Mouse (Mus musculus) liver, postnatal 0 days (tissue): ENCODE measurements around the gene Dnajc27.

Experiments
- CTCF ChIP-seq: sonication (generic); IDR thresholded peaks from 2 replicates; pipeline ENCODE4 v1.5.1; 2016; ENCODE audit warnings: antibody characterized with exemption, low read depth
- EP300 ChIP-seq: IDR thresholded peaks from 2 replicates; pipeline ENCODE4 v1.6.1; 2016; ENCODE audit warnings: antibody characterized with exemption, low read depth, mild to moderate bottlenecking

DNA sequence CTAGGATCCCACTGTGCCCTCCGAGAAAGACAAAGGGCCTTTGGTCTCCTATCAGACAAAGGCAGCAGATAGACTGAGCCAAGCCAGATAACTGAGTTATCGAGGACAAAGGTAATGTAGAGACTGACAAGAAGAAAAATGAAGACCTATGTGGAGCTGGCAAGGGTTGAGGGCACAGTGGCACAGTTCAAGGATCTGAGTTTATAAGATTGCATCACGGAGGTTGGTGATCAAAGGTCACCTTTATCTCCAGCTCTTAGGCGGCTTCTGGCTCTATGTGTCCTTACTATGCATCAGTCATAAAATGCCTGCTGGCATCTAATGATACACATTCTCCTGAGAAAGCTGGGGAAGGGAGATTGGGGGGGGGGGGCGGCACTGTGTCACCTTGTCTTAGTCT, 46.2 kb upstream of the Dnajc27 start:
- no peak for TF ChIP-seq CTCF
- TF ChIP-seq EP300, result no peak
